Mouse (Mus musculus): ENCODE measurements at regions not wholly inside any gene's neighbourhood (a gene's known extent, or its start where the extent isn't known, plus 50 kb on each side); places are given as distances from the start of the nearest gene placed in this dataset.

GRCm38 (mm10) chr13:25808564-25809253 is 538.4 kb upstream of the Nrsn1 start:
- 65% methylated on average over 2 of the region's 2 CpGs for WGBS
- Histone ChIP-seq H3K9me3 (ENCODE audit: low read length) (no peaks in the 10 kb centered on the region), H3K36me3 (ENCODE audit: insufficient read depth, low read length) (no peaks in the 10 kb centered on the region), H3K27me3 (ENCODE audit: insufficient read depth, low read length) (no peaks in the 10 kb centered on the region), H3K4me1 (ENCODE audit: insufficient read depth, low read length) (no peaks in the 10 kb centered on the region), H3K27ac (ENCODE audit: low read length) (no peak overlapping the region), H3K4me3 (ENCODE audit: low read length) (no peak overlapping the region), H3K9ac (replicated peaks; ENCODE audit: low read length) (no peak overlapping the region), H3K4me2 (replicated peaks; ENCODE audit: low read depth, low read length) (no peak overlapping the region)
- ATAC-seq (ENCODE audit: low FRiP score, low TSS enrichment), result no peak

GRCm38 (mm10) chr13:25793216-25793803 is 523.0 kb upstream of the Nrsn1 start:
- no peak for ATAC-seq (ENCODE audit: low FRiP score, low TSS enrichment)

GRCm38 (mm10) chr13:25781161-25781560 is 510.9 kb upstream of the Nrsn1 start:
- no peak for ATAC-seq (ENCODE audit: low FRiP score, low TSS enrichment)
- 70% methylated on average over 5 of the region's 5 CpGs for WGBS
- Histone ChIP-seq H3K9me3 (ENCODE audit: low read length) (no peaks in the 10 kb centered on the region), H3K36me3 (ENCODE audit: insufficient read depth, low read length) (no peaks in the 10 kb centered on the region), H3K4me3 (ENCODE audit: low read length) (no peak overlapping the region), H3K27ac (ENCODE audit: low read length) (no peak overlapping the region), H3K4me2 (replicated peaks; ENCODE audit: low read depth, low read length) (no peak overlapping the region), H3K27me3 (ENCODE audit: insufficient read depth, low read length) (no peaks in the 10 kb centered on the region), H3K9ac (replicated peaks; ENCODE audit: low read length) (no peak overlapping the region), H3K4me1 (ENCODE audit: insufficient read depth, low read length) (no peaks in the 10 kb centered on the region)

More at GRCm38 (mm10) chr13:25793216-25793803, 523.0 kb upstream of the Nrsn1 start:
- Histone ChIP-seq H3K27me3 (ENCODE audit: insufficient read depth, low read length) (no peaks in the 10 kb centered on the region), H3K4me1 (ENCODE audit: insufficient read depth, low read length) (peaks cover 13% of the 10 kb centered on the region; the same call in 1 of the 2 replicates), H3K9me3 (ENCODE audit: low read length) (no peaks in the 10 kb centered on the region), H3K36me3 (ENCODE audit: insufficient read depth, low read length) (no peaks in the 10 kb centered on the region), H3K27ac (ENCODE audit: low read length) (no peak overlapping the region), H3K9ac (replicated peaks; ENCODE audit: low read length) (no peak overlapping the region), H3K4me3 (ENCODE audit: low read length) (no peak overlapping the region), H3K4me2 (replicated peaks; ENCODE audit: low read depth, low read length) (no peak overlapping the region)
- 50% methylated on average over 2 of the region's 2 CpGs for WGBS

- Histone ChIP-seq H3K4me2 (replicated peaks; ENCODE audit: low read depth, low read length) (no peak overlapping the region), H3K9ac (replicated peaks; ENCODE audit: low read length) (no peak overlapping the region), H3K27me3 (ENCODE audit: insufficient read depth, low read length) (no peaks in the 10 kb centered on the region), H3K27ac (ENCODE audit: low read length) (no peak overlapping the region), H3K9me3 (ENCODE audit: low read length) (no peaks in the 10 kb centered on the region), H3K4me3 (ENCODE audit: low read length) (no peak overlapping the region), H3K4me1 (ENCODE audit: insufficient read depth, low read length) (no peaks in the 10 kb centered on the region), H3K36me3 (ENCODE audit: insufficient read depth, low read length) (no peaks in the 10 kb centered on the region)
- no peak for ATAC-seq (ENCODE audit: low FRiP score, low TSS enrichment)
- 77% methylated on average over 3 of the region's 3 CpGs for WGBS
Measured at GRCm38 (mm10) chr13:25777706-25778105, 507.4 kb upstream of the Nrsn1 start.

- no peak overlapping the region; the same call in 1 of the 2 replicates for H3K27ac ChIP-seq (ENCODE audit: low read length)
- H3K4me3 ChIP-seq (ENCODE audit: low read length), result no peak overlapping the region
- H3K36me3 ChIP-seq (ENCODE audit: insufficient read depth, low read length), result no peaks in the 10 kb centered on the region
- no peaks in the 10 kb centered on the region for H3K9me3 ChIP-seq (ENCODE audit: low read length)
- WGBS, result 63% methylated on average over 2 of the region's 2 CpGs
- no peaks in the 10 kb centered on the region for H3K27me3 ChIP-seq (ENCODE audit: insufficient read depth, low read length)
- H3K4me1 ChIP-seq (ENCODE audit: insufficient read depth, low read length), result no peaks in the 10 kb centered on the region
- no peak overlapping the region for H3K9ac ChIP-seq (replicated peaks; ENCODE audit: low read length)
- no peak overlapping the region for H3K4me2 ChIP-seq (replicated peaks; ENCODE audit: low read depth, low read length)
- no peak for ATAC-seq (ENCODE audit: low FRiP score, low TSS enrichment)
Measured at GRCm38 (mm10) chr13:25774586-25775182, 504.4 kb upstream of the Nrsn1 start.

GRCm38 (mm10) chr13:25754515-25755105 is 484.3 kb upstream of the Nrsn1 start:
- no peaks in the 10 kb centered on the region for H3K36me3 ChIP-seq (ENCODE audit: insufficient read depth, low read length)
- no peak overlapping the region for H3K9ac ChIP-seq (replicated peaks; ENCODE audit: low read length)
- no peaks in the 10 kb centered on the region for H3K27me3 ChIP-seq (ENCODE audit: insufficient read depth, low read length)
- no peaks in the 10 kb centered on the region for H3K9me3 ChIP-seq (ENCODE audit: low read length)
- H3K4me3 ChIP-seq (ENCODE audit: low read length), result no peak overlapping the region
- no peak overlapping the region for H3K4me2 ChIP-seq (replicated peaks; ENCODE audit: low read depth, low read length)
- H3K4me1 ChIP-seq (ENCODE audit: insufficient read depth, low read length), result no peaks in the 10 kb centered on the region
- ATAC-seq (ENCODE audit: low FRiP score, low TSS enrichment), result peak; percentile 61; the same call in 1 of the 2 replicates
- H3K27ac ChIP-seq (ENCODE audit: low read length), result no peak overlapping the region

- Histone ChIP-seq H3K4me3 (ENCODE audit: low read length) (no peak overlapping the region), H3K4me1 (ENCODE audit: insufficient read depth, low read length) (no peaks in the 10 kb centered on the region), H3K36me3 (ENCODE audit: insufficient read depth, low read length) (no peaks in the 10 kb centered on the region), H3K27me3 (ENCODE audit: insufficient read depth, low read length) (no peaks in the 10 kb centered on the region), H3K4me2 (replicated peaks; ENCODE audit: low read depth, low read length) (no peak overlapping the region), H3K9me3 (ENCODE audit: low read length) (no peaks in the 10 kb centered on the region), H3K9ac (replicated peaks; ENCODE audit: low read length) (no peak overlapping the region), H3K27ac (ENCODE audit: low read length) (no peak overlapping the region)
- 50% methylated on average over 4 of the region's 4 CpGs for WGBS
- ATAC-seq (ENCODE audit: low FRiP score, low TSS enrichment), result no peak
Measured at GRCm38 (mm10) chr13:25751409-25751777, 481.1 kb upstream of the Nrsn1 start.

GRCm38 (mm10) chr13:25750460-25751408 is 480.4 kb upstream of the Nrsn1 start:
- no peak for ATAC-seq (ENCODE audit: low FRiP score, low TSS enrichment)
- H3K9me3 ChIP-seq (ENCODE audit: low read length), result no peaks in the 10 kb centered on the region
- H3K4me3 ChIP-seq (ENCODE audit: low read length), result no peak overlapping the region
- no peaks in the 10 kb centered on the region for H3K27me3 ChIP-seq (ENCODE audit: insufficient read depth, low read length)
- H3K9ac ChIP-seq (replicated peaks; ENCODE audit: low read length), result no peak overlapping the region
- no peaks in the 10 kb centered on the region for H3K4me1 ChIP-seq (ENCODE audit: insufficient read depth, low read length)
- no peak overlapping the region for H3K27ac ChIP-seq (ENCODE audit: low read length)
- WGBS, result 53% methylated on average over 8 of the region's 8 CpGs
- no peaks in the 10 kb centered on the region for H3K36me3 ChIP-seq (ENCODE audit: insufficient read depth, low read length)
- no peak overlapping the region for H3K4me2 ChIP-seq (replicated peaks; ENCODE audit: low read depth, low read length)

- no peak overlapping the region for H3K4me3 ChIP-seq (ENCODE audit: low read length)
- H3K9ac ChIP-seq (replicated peaks; ENCODE audit: low read length), result no peak overlapping the region
- no peaks in the 10 kb centered on the region for H3K27me3 ChIP-seq (ENCODE audit: insufficient read depth, low read length)
- H3K9me3 ChIP-seq (ENCODE audit: low read length), result no peaks in the 10 kb centered on the region
- H3K4me2 ChIP-seq (replicated peaks; ENCODE audit: low read depth, low read length), result no peak overlapping the region
- H3K27ac ChIP-seq (ENCODE audit: low read length), result no peak overlapping the region
- no peaks in the 10 kb centered on the region for H3K4me1 ChIP-seq (ENCODE audit: insufficient read depth, low read length)
- WGBS, result 47% methylated on average over 2 of the region's 2 CpGs
- H3K36me3 ChIP-seq (ENCODE audit: insufficient read depth, low read length), result no peaks in the 10 kb centered on the region
- ATAC-seq (ENCODE audit: low FRiP score, low TSS enrichment), result no peak
Measured at GRCm38 (mm10) chr13:25738601-25739000, 468.3 kb upstream of the Nrsn1 start.

Measured in kidney, embryonic 16.5 days (tissue).